Mouse (Mus musculus) olfactory bulb, adult 2 months (tissue): ENCODE results near the gene Rgl2.
A peak's percentile ranks its signal among the peaks of the same experiment; 100 is the strongest.

Experiments
- CTCF ChIP-seq: fragments of 200-500 bp; IDR thresholded peaks from 2 replicates; pipeline ENCODE4 v1.5.1; 2012; ENCODE audit warnings: low read depth, mild to moderate bottlenecking, low read length, moderate library complexity; ENCODE audit not compliant: insufficient read depth
- POLR2A ChIP-seq: fragments of 200-500 bp; IDR thresholded peaks from 2 replicates; pipeline ENCODE4 v1.6.1; 2012; ENCODE audit warnings: mild to moderate bottlenecking, low read depth, low read length, moderate library complexity; ENCODE audit not compliant: insufficient read depth

- TF ChIP-seq CTCF (peak; percentile 79), POLR2A (no peak)
Measured at GRCm38 (mm10) chr17:33920282-33921097, 8.9 kb upstream of the Rgl2 start.
